Mouse (Mus musculus): Measurements from ENCODE around the gene Tha1. TPM values are rescaled to one million over a fixed set of nuclear protein-coding genes. Genes with fewer than 3 reads are reported as not detected.

The Tha1 gene
- polyA plus RNA-seq, 1 experiment, result 16.2 TPM

DNA sequence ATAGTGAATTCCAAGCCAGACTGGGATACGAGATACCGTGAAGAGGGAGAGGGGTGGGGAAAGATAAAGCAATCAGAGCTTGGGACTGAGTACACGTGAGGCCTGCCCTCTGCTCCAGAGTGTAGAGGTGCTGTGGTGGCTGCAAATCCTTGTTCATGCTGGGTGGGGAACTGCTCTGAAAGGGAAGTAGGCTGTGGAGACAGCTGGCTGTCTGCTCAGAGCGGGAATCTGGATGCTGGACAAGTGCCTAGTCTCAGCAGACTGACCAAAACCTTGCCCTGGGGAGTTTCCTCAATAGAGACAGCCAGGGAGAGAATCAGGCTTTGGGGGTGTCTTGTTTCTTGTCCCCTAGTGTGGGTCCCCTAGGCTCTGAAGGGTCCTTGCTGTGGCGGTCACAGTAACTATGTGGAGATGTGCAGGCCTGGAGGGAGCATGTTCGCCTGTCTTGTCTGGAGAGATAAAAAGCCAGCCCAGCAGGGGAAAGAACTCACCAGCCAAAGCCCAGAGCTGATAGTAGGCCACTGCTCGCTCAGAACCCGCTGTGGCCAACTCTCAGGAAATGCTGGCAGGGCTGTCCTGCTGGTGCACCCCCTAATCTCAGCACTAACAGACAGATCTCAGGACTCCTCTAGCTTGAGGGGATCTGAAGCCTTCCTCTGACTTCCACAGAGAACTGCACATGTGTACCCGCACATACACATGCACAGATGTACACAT is 44.2 kb downstream of the Tha1 start:
- TF ChIP-seq POLR2A (IDR thresholded peaks at IDR 0.05; ENCODE audit: low read depth, low read length) (no peak), CTCF (IDR thresholded peaks at IDR 0.05; ENCODE audit: extremely low read depth, insufficient read depth, insufficient read length, insufficient replicate concordance) (no peak)
- H3K27ac ChIP-seq (ENCODE audit: insufficient read depth, low read length), result peak overlapping the region; percentile 94
- H3K36me3 ChIP-seq (ENCODE audit: control insufficient read depth, insufficient read depth, low read length), result no peaks in the 10 kb centered on the region
- no peak for DNase-seq (ENCODE audit: low read depth in 1 of 2, low spot score in 2 of 2)
- H3K4me1 ChIP-seq (ENCODE audit: control insufficient read depth, insufficient read depth, insufficient read length), result peaks cover 27% of the 10 kb centered on the region; the same call in 1 of the 2 replicates
- H3K27me3 ChIP-seq (ENCODE audit: control insufficient read depth, insufficient read depth, low read length), result no peaks in the 10 kb centered on the region
- 49% methylated on average over 9 of the region's 9 CpGs for WGBS
- no peak overlapping the region for H3K4me3 ChIP-seq (ENCODE audit: extremely low read depth, insufficient read depth, insufficient read length)

DNA sequence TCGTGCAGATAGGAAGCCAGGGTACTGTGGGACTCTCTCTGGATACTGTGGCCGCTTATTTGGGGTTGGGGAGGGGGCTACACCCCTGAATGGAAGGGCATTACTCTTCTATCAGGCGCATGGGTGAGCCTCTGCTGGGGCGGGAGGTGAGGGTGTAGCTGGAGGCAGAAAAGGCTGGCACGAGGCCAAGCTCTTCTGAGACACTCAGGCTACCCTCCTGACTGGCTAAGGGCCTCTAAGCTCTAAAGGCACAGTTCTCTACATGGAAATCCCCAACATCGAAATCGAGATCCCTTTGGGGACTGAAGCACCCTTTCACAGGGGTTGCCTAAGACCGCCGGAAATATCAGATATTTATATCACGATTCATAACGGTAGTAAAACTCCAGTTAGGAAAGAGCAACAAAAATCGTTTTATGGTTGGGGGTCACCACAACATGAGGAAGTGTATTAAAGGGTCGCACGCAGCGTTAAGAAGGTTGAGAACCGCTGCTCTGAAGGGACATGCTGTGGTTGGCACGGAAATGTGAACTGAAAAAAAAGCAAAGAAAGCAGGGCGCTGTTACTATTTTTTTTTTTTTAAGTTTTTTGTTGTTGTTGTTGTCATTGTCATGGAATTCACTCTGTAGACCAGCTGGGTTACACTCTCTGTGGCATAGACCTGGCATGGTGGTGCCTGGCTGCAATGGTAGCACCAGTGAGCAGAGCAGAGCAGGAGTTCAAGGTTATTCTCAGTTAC is 45.0 kb downstream of the Tha1 start:
- peaks cover 27% of the 10 kb centered on the region; the same call in 1 of the 2 replicates for H3K4me1 ChIP-seq (ENCODE audit: control insufficient read depth, insufficient read depth, insufficient read length)
- no peak for TF ChIP-seq POLR2A (IDR thresholded peaks at IDR 0.05; ENCODE audit: low read depth, low read length)
- TF ChIP-seq CTCF (IDR thresholded peaks at IDR 0.05; ENCODE audit: extremely low read depth, insufficient read depth, insufficient read length, insufficient replicate concordance), result no peak
- H3K27me3 ChIP-seq (ENCODE audit: control insufficient read depth, insufficient read depth, low read length), result no peaks in the 10 kb centered on the region
- H3K36me3 ChIP-seq (ENCODE audit: control insufficient read depth, insufficient read depth, low read length), result no peaks in the 10 kb centered on the region
- H3K4me3 ChIP-seq (ENCODE audit: extremely low read depth, insufficient read depth, insufficient read length), result peak overlapping the region; percentile 28; the same call in 1 of the 2 replicates
- peak overlapping the region; percentile 94 for H3K27ac ChIP-seq (ENCODE audit: insufficient read depth, low read length)
- peak; percentile 72 to 74 for DNase-seq (ENCODE audit: low read depth in 1 of 2, low spot score in 2 of 2)
- WGBS, result 15% methylated on average over 18 of the region's 18 CpGs

DNA sequence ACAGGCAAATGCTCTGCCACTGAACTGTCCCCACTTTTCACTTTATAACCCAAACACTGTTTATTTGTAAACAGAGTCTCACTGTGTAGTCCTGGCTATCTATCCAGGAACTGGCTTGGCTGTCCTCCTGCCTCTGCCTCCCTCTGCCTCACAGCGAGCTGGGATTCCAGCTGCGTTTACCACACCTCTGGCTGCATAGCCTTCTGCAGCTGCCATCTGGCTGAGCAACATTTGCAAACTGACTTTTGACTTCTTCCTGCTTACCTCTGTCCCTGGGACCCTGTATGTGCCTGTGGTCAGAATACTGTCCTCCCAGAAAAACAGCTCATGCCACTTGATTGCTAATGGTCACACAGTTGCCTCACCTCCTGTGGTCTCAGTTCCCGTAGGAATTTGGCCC is 45.9 kb downstream of the Tha1 start:
- no peaks in the 10 kb centered on the region for H3K27me3 ChIP-seq (ENCODE audit: control insufficient read depth, insufficient read depth, low read length)
- 33% methylated on average over 3 of the region's 3 CpGs for WGBS
- no peaks in the 10 kb centered on the region for H3K36me3 ChIP-seq (ENCODE audit: control insufficient read depth, insufficient read depth, low read length)
- peaks cover 27% of the 10 kb centered on the region; the same call in 1 of the 2 replicates for H3K4me1 ChIP-seq (ENCODE audit: control insufficient read depth, insufficient read depth, insufficient read length)
- TF ChIP-seq CTCF (IDR thresholded peaks at IDR 0.05; ENCODE audit: extremely low read depth, insufficient read depth, insufficient read length, insufficient replicate concordance) (no peak), POLR2A (IDR thresholded peaks at IDR 0.05; ENCODE audit: low read depth, low read length) (no peak)
- DNase-seq (ENCODE audit: low read depth in 1 of 2, low spot score in 2 of 2), result no peak
- peak overlapping the region; percentile 26; the same call in 1 of the 2 replicates for H3K4me3 ChIP-seq (ENCODE audit: extremely low read depth, insufficient read depth, insufficient read length)
- peak overlapping the region; percentile 94 for H3K27ac ChIP-seq (ENCODE audit: insufficient read depth, low read length)

DNA sequence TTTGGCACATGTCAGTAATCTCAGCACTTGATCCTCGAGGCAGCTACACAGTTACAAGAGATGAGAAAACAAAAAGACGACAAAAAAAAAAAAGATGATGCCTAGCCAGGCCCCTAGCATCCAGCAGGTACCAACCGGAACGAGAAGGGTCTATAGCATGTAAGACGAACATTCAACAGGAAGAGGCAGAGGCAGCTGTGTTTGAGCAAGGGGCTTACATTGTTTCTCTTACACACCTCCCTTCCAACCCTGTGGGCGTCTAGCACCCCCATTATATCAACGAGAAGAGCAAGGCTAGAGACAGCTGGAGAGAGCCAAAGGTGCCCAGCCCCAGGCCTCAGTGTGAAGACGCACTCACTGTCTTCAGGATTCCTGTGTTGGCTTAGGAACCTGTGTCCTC is 46.4 kb downstream of the Tha1 start:
- WGBS, result 60% methylated on average over 8 of the region's 8 CpGs
- Histone ChIP-seq H3K4me3 (ENCODE audit: extremely low read depth, insufficient read depth, insufficient read length) (peak overlapping the region; percentile 26), H3K27ac (ENCODE audit: insufficient read depth, low read length) (peak overlapping the region; percentile 94), H3K36me3 (ENCODE audit: control insufficient read depth, insufficient read depth, low read length) (no peaks in the 10 kb centered on the region), H3K27me3 (ENCODE audit: control insufficient read depth, insufficient read depth, low read length) (no peaks in the 10 kb centered on the region), H3K4me1 (ENCODE audit: control insufficient read depth, insufficient read depth, insufficient read length) (peaks cover 27% of the 10 kb centered on the region; the same call in 1 of the 2 replicates)
- no peak for DNase-seq (ENCODE audit: low read depth in 1 of 2, low spot score in 2 of 2)
- no peak for TF ChIP-seq CTCF (IDR thresholded peaks at IDR 0.05; ENCODE audit: extremely low read depth, insufficient read depth, insufficient read length, insufficient replicate concordance)
- TF ChIP-seq POLR2A (IDR thresholded peaks at IDR 0.05; ENCODE audit: low read depth, low read length), result no peak

DNA sequence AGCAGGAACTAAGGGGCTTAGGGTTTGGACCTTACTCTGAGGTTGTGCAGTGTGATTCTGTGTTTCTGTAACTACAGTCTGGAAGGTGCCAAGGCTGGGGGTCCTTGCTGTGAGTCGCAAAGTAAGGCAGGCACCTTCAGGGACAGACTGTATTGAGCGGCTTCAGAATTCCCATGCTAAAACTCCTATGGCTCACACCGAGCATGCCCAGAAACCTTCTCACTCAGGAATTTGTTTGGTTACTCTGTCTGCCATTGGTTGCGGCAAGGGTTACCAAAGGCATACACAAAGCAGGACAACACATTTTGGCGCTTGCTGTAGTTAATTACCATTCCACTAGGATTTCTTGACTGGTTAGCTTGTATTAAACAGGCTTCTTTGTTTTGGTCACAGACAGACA is 47.1 kb downstream of the Tha1 start:
- no peak for TF ChIP-seq POLR2A (IDR thresholded peaks at IDR 0.05; ENCODE audit: low read depth, low read length)
- TF ChIP-seq CTCF (IDR thresholded peaks at IDR 0.05; ENCODE audit: extremely low read depth, insufficient read depth, insufficient read length, insufficient replicate concordance), result no peak

DNA sequence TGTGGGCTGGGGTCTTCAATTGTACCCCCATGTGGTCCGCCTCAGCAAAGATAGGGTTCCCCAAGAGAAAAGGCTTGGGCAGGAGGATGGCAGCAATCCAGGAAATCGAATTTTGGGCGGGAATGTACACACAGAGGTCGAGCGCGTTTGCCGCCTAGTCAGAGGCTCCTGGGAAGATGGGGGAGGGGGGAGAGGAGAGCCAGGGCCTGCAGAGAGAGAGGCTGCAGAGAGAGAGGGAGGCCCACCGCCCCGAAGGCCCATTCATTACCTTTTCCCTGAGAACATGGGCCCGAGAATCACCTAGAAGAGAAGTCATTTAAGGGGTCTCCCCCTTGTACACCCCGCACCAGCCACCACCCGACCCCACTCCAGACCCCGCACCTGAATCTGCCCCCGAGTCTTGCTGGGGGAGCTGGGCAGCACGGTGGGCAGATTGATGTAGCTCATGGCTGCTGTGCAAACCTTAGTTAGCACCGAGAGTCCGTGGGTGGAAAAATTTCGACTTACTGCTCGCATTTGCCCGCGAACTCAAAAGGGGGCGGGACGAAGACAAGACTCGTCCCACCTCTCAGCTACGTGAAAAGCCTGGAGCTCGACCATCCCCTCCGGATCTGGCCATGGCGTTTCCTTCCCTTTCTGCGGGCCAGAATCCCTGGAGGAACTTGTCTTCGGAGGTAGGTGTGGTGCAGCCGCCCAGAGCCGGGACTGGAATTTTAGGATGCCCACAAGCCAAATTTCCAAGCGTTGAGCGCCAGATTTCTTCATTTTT is 47.8 kb downstream of the Tha1 start, which contains the start of the genes Afmid and Tk1:
Afmid (plus strand) TSS at position 592 of the 769 bp plus-strand sequence.
Tk1 (minus strand) TSS at position 760 of the 769 bp plus-strand sequence.
- H3K4me1 ChIP-seq (ENCODE audit: control insufficient read depth, insufficient read depth, insufficient read length), result peaks cover 27% of the 10 kb centered on the region; the same call in 1 of the 2 replicates
- H3K4me3 ChIP-seq (ENCODE audit: extremely low read depth, insufficient read depth, insufficient read length), result peak within 1 kb of the TSS; percentile 38
- WGBS, result 2% methylated on average over 34 of the region's 34 CpGs
- peak within 1 kb of the TSS; percentile 94 for H3K27ac ChIP-seq (ENCODE audit: insufficient read depth, low read length)
- peak; percentile 29 to 41 for DNase-seq (ENCODE audit: low read depth in 1 of 2, low spot score in 2 of 2)
- peaks cover 6% of the 10 kb centered on the region for H3K36me3 ChIP-seq (ENCODE audit: control insufficient read depth, insufficient read depth, low read length)
- no peak for TF ChIP-seq POLR2A (IDR thresholded peaks at IDR 0.05; ENCODE audit: low read depth, low read length)
- TF ChIP-seq CTCF (IDR thresholded peaks at IDR 0.05; ENCODE audit: extremely low read depth, insufficient read depth, insufficient read length, insufficient replicate concordance), result no peak
- H3K27me3 ChIP-seq (ENCODE audit: control insufficient read depth, insufficient read depth, low read length), result no peaks in the 10 kb centered on the region

More for the DNA sequence above, 47.1 kb downstream of the Tha1 start:
- H3K4me3 ChIP-seq (ENCODE audit: extremely low read depth, insufficient read depth, insufficient read length), result 0 out of 2 replicates have a peak overlapping the region, but pooled peaks have one; percentile 37
- DNase-seq (ENCODE audit: low read depth in 1 of 2, low spot score in 2 of 2), result no peak
- no peaks in the 10 kb centered on the region for H3K27me3 ChIP-seq (ENCODE audit: control insufficient read depth, insufficient read depth, low read length)
- H3K4me1 ChIP-seq (ENCODE audit: control insufficient read depth, insufficient read depth, insufficient read length), result peaks cover 27% of the 10 kb centered on the region; the same call in 1 of the 2 replicates
- 60% methylated on average over 5 of the region's 5 CpGs for WGBS
- peaks cover 6% of the 10 kb centered on the region for H3K36me3 ChIP-seq (ENCODE audit: control insufficient read depth, insufficient read depth, low read length)
- H3K27ac ChIP-seq (ENCODE audit: insufficient read depth, low read length), result peak overlapping the region; percentile 94; the same call in 1 of the 2 replicates
